Mouse (Mus musculus) E14TG2a.4 (cell line): Measurements from ENCODE around the gene Hba-a1.

Experiments used
- CTCF ChIP-seq: conservative IDR thresholded peaks from 2 replicates; pipeline ENCODE4 v1.5.1; 2014; ENCODE audit warnings: low read length
- NANOG ChIP-seq: IDR thresholded peaks from 2 replicates; pipeline ENCODE4 v1.6.1; 2014; ENCODE audit warnings: borderline replicate concordance, low read length, mixed read lengths
- POU5F1 ChIP-seq: IDR thresholded peaks from 2 replicates; pipeline ENCODE4 v1.6.1; 2014; ENCODE audit warnings: low read length, borderline replicate concordance

- no peak for TF ChIP-seq CTCF
- TF ChIP-seq NANOG: no peak
- TF ChIP-seq POU5F1: no peak
Observed at GRCm38 (mm10) chr11:32302824-32303419, 19.6 kb downstream of the Hba-a1 start.
